Mouse (Mus musculus) retina, adult 2 months (tissue): ENCODE measurements around the gene Tnpo2.
"Not testable (repeated sequence)": the region's sequence is repeated elsewhere in the genome, so short reads cannot be mapped to it uniquely, and the experiment has no call there.

Source experiments
- DNase-seq: peaks from one replicate; pipeline ENCODE4 v3.0.0-alpha.2; 2012; ENCODE audit warnings: low read depth, low spot score

Tnpo2 gene

GRCm38 (mm10) chr8:85073041-85073612 lies 36.4 kb downstream of the Tnpo2 start:
- no peak for DNase-seq

DNA sequence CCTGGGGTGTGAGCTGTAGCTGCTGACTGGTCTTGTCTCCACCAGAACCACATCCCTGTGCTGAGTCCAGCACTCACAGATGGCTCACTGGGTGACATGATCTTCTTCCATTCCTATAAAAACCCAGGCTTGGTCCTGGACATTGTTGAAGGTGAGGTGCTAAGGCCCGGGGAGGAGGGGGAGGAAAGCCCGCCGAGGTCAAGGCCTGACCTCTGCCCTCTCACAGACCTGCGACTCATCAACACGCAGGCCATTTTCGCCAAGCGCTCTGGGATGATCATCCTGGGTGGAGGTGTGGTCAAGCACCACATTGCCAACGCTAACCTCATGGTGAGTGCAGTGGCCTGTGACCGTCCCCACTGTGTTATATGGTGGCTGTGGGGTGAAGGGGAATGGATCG lies 37.5 kb downstream of the Tnpo2 start:
- no peak for DNase-seq

GRCm38 (mm10) chr8:85074617-85075016 lies 37.9 kb downstream of the Tnpo2 start:
- DNase-seq, result no peak

DNA sequence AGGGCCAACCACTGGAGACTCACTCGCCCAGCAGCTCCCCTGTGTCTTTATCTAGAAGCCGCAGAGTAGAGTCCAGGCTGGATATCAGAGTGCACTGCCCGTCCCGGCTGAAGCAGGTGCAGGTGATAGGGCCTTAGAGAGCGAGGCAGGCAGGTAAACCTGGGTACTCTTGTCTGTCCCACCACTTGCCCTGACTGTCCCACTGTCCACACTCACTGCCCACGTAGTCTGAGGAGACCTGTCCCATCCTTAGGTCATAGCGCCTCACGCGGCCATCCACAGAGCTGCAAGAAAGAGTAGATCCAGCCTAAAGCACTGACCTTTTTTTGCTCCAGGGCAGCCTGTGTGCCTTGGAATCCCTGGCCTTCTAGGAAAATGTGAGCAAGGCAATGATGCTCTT lies 39.3 kb downstream of the Tnpo2 start:
- DNase-seq, result no peak

DNA sequence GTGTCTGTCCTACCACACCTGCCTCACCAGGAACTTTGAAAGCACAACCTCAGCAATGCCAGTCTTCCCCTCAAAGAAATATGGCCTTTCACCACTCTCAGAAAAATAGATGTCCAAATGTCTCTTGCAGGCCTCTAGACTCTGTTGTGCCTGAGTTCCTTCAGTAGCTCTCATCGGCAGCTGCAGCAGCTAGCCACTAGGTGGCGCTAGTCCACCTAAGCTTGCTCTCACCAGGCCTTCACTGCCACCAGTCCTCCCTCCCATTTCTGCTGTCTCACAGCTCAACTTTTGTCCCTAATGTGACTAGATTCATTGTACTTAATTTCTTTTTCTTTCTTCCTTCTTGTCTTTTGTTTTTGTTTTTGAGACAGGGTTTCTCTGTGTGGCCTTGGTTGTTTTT lies 40.3 kb downstream of the Tnpo2 start:
- DNase-seq, result no peak

- no peak for DNase-seq
Observed at GRCm38 (mm10) chr8:85080214-85080531, 43.5 kb downstream of the Tnpo2 start.

DNA sequence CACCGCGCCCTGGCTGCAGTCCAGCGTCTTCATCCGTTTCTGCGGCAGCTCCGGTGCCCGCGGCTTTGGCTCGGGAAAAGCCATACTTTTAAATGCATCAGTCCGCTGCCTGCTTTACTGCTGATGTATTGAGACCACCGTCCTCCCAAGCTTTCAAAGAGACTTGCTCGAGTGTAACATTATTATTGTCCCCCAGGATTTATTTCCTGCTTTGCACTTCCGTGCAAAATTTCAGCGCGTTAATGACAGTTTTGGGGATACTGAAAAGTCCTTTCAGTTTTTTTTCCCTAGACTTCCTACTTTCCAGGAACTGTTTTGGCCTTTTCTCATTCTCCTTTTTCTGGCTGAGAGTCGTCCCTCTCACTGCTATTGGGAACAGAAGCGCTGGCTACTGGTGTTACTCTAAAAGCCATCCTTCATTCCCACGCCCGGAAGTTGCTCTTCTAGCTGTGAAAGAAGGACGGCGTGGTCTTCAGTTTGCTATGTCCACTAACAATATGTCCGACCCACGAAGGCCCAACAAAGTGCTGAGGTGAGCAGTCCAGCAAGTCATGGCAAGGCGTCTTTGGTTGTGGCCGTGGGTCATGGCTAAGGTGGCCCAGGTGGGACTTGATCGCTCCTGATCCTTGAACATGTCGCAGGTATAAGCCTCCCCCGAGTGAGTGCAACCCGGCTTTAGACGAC lies 44.0 kb downstream of the Tnpo2 start, which contains the start of gene Wdr83os:
TSS of gene Wdr83os (plus strand) at position 209 of the 684 bp plus-strand sequence.
- DNase-seq, result peak; percentile 73

GRCm38 (mm10) chr8:85081216-85081555 lies 44.5 kb downstream of the Tnpo2 start, which contains the start of gene Wdr83:
Wdr83 (minus strand) TSS chr8:85081306.
- no peak for DNase-seq

DNA sequence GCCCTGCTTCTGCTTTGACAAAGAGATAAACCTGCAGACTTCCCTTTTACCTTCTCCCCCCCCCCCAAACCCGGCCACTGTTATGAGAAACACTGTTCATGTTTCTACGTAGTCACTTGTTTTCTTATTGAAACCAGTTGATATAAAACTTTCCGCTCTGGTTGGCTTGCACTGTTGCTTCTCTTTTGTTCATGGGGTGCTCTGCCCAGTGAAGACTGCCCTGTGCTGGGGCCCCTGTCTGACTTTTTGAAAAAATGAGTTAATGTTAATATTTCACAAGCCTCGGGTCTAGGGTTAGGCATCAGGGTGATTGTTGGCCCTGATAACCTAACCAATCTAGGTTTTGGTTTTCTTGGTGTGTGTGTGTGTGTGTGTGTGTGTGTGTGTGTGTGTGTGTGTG lies 45.5 kb downstream of the Tnpo2 start:
- not testable (repeated sequence) for DNase-seq

- DNase-seq, result peak; percentile 58
Observed at GRCm38 (mm10) chr8:85083108-85083813, 46.5 kb downstream of the Tnpo2 start, which contains the start of gene Man2b1. Man2b1 (plus strand) TSS chr8:85083270.

DNA sequence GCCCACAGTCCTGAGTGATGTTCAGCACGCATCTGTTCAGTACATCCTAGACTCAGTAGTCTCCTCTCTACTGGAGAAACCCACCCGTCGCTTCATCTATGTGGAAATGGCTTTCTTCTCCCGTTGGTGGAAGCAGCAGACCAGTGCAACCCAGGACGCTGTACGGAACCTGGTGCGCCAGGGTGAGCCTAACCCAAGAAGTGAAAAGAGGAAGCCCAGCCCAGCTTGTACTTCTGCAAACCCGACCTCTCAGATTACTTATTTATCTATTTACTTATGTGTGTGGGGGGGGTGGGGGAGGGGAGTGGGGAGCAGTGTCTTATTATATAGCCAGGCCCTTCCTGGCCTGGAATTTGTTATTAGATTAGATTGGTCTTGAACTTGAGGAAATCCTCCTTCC lies 47.9 kb downstream of the Tnpo2 start:
- no peak for DNase-seq

- no peak for DNase-seq
Observed at GRCm38 (mm10) chr8:85086238-85086637, 49.5 kb downstream of the Tnpo2 start.

- DNase-seq, result no peak
Observed at GRCm38 (mm10) chr8:85088771-85089170, 52.1 kb downstream of the Tnpo2 start.

DNA sequence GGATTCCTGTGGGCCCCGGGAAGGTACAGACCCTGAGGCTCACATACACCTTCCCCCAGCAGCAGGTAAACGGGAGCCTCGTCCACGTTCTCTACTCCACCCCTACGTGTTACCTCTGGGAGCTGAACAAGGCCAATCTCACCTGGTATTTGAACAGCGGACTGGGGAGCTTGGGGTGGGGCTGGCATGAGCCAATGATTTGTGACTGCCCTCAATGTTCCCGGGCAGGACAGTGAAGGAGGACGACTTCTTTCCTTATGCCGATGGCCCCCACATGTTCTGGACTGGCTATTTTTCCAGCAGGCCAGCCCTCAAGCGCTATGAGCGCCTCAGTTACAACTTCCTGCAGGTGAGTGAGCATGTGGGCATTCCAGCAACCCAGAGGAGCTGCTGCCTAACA lies 54.1 kb downstream of the Tnpo2 start:
- no peak for DNase-seq

DNA sequence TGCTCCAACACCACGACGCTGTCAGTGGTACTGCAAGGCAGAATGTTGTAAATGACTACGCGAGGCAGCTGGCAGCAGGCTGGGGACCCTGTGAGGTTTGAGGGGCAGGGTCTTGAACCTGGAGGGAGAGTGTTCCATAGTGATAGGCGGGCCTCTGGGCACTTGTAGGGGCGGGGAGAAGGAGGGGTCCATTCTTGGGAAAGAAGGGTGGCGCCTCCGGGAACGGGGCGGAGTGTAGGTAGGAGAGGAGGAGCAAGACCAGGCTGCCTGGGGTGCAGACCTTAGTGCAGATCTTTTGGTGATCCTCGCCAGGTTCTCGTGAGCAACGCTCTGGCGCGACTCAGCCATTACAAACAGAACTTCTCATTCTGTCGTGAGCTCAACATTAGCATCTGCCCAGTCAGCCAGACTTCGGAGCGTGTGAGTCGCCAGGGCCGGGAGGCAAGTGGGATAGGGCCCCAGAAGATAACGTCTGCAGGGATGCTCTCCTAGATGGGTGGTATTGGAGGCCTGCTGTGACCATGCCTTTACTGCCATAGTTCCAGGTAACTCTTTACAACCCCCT lies 54.9 kb downstream of the Tnpo2 start:
- DNase-seq, result no peak

DNA sequence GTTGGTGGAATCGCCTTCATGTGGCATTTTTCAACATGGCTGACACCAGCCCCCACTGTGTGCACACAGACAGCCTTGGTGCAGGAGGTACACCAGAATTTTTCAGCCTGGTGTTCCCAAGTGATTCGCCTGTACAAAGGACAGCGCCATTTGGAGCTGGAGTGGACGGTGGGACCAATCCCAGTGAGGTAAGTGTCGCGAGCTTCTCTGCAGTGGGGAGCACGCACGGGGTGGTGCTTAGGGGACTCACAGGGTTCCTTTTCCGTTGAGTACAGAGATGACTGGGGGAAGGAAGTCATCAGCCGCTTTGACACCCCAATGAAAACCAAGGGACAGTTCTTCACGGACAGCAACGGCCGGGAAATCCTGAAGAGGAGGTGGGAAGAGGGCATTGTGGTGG lies 58.3 kb downstream of the Tnpo2 start:
- no peak for DNase-seq

DNA sequence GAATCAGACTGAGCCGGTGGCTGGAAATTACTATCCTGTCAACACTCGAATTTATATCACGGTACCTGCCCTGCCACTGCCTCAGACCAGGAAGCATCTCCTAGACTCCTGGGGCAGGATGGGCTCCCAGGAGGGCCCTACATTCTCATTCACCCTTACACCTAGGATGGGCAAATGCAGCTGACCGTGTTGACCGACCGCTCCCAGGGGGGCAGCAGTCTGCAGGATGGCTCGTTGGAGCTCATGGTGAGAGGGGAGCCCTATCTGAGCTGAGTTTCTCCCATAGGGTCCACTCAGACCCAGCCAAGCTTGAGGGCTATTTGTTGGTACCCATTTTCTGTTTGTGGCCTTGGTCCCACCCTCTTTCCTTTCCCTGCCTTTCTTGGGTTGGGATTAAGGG lies 58.9 kb downstream of the Tnpo2 start:
- DNase-seq, result no peak

DNA sequence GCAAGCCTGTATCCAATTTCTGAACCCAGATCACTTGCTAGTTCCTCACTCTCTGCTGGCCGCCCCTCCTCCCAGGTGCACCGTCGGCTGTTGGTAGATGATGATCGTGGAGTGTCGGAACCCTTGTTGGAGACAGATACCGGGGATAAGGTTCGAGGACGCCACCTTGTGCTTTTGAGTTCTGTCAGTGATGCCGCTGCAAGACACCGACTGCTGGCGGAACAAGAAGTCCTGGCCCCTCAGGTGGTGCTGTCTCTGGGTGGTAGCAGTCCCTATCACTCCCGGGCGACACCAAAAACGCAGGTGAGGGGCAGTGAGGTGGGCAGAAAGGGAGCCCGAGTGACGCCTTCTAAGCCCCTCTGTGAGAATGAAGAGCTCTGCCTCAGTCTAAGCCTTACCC lies 59.5 kb downstream of the Tnpo2 start:
- DNase-seq, result no peak

DNA sequence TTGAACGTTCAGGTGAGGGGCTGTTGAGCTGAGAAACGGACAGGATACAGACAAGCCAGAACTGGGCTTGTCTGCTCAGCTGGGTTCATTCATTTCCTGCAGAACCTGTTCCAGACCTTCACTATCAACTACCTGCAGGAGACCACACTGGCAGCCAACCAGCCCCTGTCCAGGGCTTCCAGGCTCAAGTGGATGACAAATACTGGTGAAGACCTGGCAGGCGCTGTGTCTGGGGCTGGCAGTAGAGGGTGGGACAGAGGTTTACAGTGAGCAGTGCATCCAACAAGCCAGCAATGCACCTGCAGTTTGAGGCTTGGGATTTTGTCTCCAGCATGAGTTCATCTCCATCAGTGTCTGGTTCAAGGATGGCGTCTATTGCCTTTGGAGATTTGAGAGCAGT lies 60.1 kb downstream of the Tnpo2 start:
- DNase-seq, result no peak

DNA sequence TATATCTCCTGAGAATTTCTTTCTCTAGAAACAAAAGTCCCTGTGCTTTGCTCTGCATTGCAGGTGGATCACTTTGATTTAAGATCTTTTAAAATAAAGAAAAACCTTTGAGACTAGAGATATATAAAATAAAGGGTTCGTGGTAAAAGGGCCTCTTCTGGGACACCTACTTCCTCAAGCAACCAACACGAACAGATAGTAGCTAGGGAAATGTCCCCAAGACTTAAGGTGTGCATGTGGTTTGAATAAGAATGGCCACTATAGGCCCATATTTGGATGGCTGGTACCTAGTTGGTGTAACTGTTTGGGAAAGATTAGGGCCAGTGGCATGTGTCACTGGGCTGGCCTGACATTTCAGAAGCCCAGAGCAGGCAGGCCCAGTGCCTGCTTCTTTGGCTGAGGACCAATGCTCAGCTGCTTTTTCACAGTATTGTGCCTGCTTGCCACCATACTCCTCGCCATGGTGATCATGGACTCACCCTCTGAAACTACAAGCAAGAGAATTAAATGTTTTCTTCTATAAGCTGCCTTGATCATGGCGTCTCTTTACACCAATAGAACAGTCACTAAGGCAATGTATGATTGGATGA lies 63.5 kb downstream of the Tnpo2 start:
- no peak for DNase-seq
